Mouse (Mus musculus) R1 (cell line): ENCODE measurements around the gene Yy1.

Experiments
- DNase-seq: peaks from one replicate; pipeline ENCODE4 v3.0.0-alpha.2; 2018; ENCODE audit warnings: low read depth, low spot score

Yy1 gene

DNA sequence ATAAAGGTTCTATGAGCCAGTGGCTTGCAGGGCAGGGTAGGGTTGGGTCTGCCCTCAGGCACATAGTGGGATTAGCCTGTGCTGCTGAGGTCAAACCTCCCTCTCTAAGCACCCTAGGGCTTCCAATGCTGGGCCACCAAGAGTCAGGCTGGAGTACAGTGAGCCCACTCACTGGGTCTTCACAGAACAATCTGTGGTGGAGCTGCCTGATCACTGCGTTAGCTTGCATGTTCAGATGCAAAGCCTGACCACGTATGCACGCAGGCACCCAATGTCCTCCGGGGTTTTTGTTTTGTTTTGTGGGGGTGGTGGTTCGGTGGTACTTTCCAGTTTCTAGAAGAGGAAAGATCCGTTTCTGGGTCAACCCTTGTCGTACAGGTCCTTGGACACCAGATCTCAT is 64.3 kb downstream of the Yy1 start:
- no peak for DNase-seq

DNA sequence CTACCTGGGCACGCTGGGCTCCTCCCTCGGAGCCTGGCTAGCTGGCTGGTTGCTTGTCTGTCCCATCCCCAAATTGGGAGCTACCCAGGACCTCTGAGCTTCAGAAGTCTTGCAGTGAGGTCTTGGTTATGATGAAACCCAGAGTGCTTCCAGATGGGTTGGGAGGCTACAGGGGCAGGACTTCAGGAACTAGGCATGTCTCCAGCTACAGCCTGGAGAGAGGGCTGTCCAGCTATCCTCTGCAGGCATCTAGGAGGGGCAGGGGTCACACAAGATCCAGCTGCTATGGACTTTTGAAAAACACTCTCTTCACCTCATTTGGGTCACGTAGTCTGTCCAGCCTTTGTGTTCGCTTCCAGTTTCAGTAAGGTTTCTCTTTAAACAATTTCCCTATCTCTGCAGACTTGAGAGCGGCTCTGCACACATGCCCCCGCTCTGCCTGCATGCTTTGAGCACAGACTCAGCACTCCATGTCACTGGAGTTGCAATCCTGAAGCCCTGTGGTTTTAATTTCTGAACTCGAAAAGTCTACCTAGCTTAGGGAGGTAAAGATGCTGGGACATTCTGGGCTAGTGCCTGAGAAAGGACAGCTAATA is 64.9 kb downstream of the Yy1 start:
- no peak for DNase-seq

DNA sequence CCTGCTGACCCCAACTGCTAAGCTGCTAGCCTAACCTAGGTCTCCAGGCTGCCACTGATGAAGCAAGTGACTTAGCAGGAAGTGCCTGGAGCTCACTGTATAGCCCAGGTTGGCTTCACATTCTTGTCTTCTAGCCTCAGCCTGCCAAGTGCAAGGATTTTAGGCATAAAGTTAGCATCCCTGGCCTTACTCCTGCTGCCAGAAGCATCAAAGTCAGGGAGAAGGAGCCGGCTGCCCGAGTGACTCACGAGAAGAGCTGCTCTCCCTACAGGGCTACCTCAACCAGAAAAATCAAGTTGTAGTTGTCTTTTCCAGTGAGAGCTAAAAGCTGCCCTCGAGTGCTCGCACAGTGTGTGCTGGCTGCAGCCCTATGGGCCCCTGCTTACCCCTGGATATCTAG is 65.7 kb downstream of the Yy1 start:
- DNase-seq = no peak

DNA sequence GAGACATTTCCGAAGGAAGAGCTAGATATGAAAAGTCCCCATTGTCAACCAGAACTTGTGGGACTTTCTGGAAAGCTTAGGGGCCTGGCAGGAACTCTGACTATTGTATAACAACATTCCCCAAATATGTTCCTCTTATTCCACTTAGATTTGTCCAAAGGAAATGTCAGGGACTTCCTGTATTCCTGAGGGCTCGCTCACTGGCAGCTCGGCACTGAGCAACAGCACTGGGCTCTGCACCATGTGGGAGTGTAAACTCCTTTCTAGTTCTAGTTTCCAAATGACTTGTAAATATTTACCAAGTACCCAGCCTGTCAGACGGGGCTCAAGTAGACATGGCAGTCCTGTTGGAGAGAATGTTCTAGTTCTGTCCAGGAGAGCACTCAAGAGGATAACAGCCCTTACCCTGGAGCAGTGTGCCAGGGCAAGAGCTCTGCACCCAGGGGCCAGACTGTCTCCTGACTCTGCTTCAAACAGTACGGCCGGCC is 72.3 kb downstream of the Yy1 start:
- DNase-seq = no peak

DNA sequence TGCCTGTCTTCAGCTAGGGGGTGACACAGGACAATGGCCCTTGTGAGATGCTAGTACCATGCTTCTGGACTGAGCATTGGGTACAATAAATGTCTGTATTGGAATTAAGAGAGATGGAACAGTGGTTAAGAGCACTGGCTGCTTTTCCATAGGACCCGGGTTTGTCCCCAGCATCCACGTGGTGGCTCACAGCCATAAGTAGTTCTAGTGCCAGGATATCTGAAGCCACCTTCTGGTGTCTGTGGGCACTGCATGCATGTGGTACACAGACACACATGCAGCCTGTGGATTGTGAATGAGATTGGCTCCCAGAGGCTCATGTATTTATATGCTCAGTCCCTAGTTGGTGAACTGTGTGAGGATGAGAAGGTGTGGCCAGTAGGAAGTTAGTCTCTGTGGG is 76.8 kb downstream of the Yy1 start:
- DNase-seq = peak; percentile 71
